Mouse (Mus musculus): ENCODE measurements around the gene Tex10.
A peak's percentile ranks its signal among the peaks of the same experiment; 100 is the strongest.
"Not testable (repeated sequence)": the region's sequence is repeated elsewhere in the genome, so short reads cannot be mapped to it uniquely, and the experiment has no call there.

The Tex10 gene

DNA sequence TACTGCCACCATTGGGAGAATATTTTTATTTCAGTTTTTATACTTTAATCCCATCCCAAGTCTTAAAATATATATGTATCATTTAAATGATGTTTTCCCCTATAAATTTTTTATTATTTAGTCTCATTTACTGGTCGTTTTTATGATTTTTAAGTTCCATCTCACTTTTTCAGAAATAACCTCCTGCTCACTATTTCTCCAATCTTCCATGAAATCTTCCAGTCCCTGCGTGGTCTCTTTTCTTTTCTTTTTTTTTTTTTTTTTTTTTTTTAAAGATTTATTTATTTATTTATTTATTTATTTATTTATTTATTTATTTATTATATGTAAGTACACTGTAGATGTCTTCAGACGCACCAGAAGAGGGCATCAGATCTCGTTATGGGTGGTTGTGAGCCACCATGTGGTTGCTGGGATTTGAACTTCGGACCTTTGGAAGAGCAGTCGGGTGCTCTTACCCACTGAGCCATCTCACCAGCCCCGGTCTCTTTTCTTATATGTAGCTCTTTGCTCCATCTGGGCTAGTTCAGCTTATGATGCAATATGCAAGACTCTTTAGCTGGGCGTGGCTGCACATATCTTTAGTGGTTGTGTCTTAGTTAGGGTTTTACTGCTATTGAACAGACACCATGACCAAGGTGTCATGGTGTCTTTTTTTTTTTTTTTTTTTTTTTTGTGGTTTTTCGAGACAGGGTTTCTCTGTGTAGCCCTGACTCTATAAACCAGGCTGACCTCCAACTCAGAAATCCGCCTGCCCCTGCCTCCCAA is 67.4 kb downstream of the Tex10 start:
- not testable (repeated sequence) for DNase-seq (ENCODE audit: extremely low spot score, low read depth, low spot score)

DNA sequence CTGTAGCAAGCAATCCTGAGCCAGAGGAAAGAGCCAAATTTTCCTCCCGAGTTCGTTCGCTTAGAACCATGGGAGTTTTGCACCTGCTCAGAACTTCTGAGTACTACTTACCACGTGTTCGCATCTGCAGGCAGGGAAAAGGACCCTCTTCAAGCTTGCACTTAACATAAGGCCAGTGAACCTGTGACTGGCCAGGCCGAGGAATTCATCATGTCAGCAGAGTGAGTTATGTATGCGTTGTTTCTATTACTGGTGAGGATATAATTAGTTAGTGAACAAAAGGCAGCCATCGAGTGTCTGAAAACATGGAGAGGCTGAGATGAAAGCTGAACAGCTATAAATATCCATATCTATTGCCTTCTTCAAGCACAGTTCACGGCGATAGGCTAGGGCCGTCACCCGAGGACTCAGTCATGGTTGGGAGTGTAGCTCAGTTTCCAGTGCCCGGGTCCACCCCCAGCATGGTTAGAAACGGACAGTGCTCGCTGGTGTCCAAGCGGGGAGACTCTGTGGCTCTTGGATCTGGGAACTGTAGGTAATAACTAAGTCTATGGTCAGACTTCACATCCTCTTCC is 70.1 kb downstream of the Tex10 start:
- DNase-seq (ENCODE audit: extremely low spot score, low read depth, low spot score): no peak

DNA sequence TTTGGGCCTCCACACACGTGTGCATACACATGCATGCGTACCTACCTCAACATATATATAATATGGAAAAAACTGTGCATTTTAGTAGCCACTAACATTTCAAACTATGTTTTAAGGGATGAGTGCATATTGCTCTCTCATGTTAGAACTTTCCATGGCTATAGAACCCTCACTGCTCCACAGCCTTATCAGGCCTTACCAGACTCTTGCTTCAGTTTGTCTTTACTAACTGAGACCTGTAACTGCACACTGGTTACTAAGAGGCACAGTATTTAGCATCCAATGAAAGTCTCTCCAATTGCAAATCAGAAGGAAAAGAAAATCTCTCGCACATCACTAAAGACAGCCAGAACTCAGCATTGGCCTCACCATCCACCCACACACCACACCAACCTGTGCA is 76.3 kb downstream of the Tex10 start:
- DNase-seq (ENCODE audit: extremely low spot score, low read depth, low spot score): no peak

DNA sequence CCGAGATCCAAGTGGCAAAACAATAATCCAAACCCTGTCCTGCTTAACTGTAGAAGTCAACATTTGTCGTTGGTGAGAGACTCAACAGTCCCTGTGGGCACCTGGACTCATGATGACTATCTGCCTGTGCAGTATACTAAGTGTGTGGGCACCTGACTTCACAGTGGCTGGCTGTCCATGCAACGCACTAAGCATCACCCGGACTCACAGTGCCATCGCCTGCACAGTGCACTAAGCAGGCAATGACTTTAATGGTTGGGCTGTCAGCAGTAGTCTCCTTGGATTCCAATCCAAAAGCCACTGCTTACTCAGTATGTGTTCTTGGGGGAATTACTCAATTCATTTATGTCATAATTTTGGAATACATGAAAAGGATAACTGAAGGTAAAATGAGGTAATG is 90.8 kb downstream of the Tex10 start:
- DNase-seq (ENCODE audit: extremely low spot score, low read depth, low spot score): no peak

DNA sequence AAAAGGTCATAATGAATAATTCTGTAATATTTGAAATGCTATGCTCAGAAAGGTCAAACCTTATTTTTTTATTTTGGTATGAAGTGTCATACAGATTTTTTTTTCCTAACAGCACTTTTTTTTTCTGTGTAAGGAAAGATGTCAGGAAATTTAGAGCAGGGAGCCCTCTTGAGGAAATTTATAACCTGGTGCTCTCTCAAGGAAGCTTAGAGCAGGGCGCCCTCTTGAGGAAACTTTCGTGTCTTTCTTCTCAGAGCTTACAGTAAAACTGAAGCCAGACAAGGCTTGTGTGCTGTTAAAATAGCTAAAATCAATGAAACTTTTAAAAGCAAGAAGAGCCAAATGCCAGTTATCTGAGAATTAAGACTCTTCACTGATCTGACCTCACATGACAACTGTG is 92.3 kb downstream of the Tex10 start:
- peak; percentile 31 for DNase-seq (ENCODE audit: extremely low spot score, low read depth, low spot score)

All from hindlimb bud, embryonic 11.5 days (tissue).